Mouse (Mus musculus): ENCODE measurements around the gene Hes3. TPM values are rescaled to one million over a fixed set of nuclear protein-coding genes. Genes with fewer than 3 reads are reported as not detected.

The Hes3 gene
- polyA plus RNA-seq, 1 experiment from 2014 or later: not detected

DNA sequence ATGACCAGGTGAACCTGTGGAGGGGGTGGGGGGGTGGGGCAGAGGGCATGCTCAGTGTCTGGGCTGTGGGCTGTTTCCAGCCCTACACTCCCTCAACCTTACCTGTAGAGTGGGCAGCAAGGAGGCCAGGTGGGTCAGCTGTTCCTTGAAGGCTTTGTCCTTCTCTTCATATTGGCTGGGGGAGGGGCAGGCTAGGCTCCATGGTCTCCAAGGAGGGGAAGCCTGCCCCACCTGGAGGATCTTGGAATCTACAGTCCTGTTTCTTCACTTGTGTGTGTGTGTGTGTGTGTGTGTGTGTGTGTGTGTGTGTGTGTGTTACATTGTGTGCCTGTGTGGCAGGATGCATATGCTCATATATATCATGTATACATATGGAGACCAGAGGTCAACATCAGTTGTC, 22.5 kb upstream of the Hes3 start:
- H3K27ac ChIP-seq (ENCODE audit: low read depth, low read length): no peak overlapping the region
- peak overlapping the region; percentile 76 for H3K4me2 ChIP-seq
- H3K9me3 ChIP-seq (replicated peaks; ENCODE audit: control insufficient read depth, low read length): no peaks in the 10 kb centered on the region
- ATAC-seq (replicated peaks; ENCODE audit: insufficient number of reproducible peaks, low FRiP score, low TSS enrichment): no peak
- no peak overlapping the region for H3K9ac ChIP-seq (ENCODE audit: low read depth, low read length)
- H3K4me3 ChIP-seq (ENCODE audit: low read depth, low read length): peak overlapping the region; percentile 43
- H3K4me1 ChIP-seq (ENCODE audit: control insufficient read depth, insufficient read depth, low read length): peaks cover 40% of the 10 kb centered on the region
- H3K27me3 ChIP-seq (ENCODE audit: control insufficient read depth, insufficient read depth, low read length): peaks cover 74% of the 10 kb centered on the region
- H3K36me3 ChIP-seq (ENCODE audit: control insufficient read depth, insufficient read depth, low read length): peaks cover under 1% of the 10 kb centered on the region

DNA sequence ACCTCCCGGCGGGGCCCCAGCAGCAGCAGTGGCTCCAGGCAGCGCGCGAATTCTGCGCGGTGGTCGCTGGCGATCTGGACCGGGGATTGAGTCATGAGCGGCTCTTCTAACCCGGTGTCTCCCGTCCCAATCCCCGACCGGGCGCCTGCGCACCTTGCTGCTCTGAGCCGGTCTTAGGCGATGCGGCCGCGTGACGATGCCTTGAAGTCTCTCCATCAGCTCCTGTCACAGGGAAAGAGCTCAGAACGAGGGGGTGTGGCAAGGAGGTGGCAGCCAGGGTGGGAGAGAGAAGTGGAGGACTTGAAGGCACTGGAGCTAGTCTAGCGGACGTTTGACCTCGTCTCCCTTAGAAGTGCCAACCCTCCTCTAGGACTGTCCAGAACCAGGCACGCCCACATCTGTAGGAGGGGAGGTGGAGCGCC, 21.8 kb upstream of the Hes3 start:
- Histone ChIP-seq H3K4me2 (peak overlapping the region; percentile 76), H3K4me1 (ENCODE audit: control insufficient read depth, insufficient read depth, low read length) (peaks cover 34% of the 10 kb centered on the region), H3K27ac (ENCODE audit: low read depth, low read length) (no peak overlapping the region), H3K4me3 (ENCODE audit: low read depth, low read length) (peak overlapping the region; percentile 43), H3K27me3 (ENCODE audit: control insufficient read depth, insufficient read depth, low read length) (peaks cover 74% of the 10 kb centered on the region), H3K9me3 (replicated peaks; ENCODE audit: control insufficient read depth, low read length) (no peaks in the 10 kb centered on the region), H3K36me3 (ENCODE audit: control insufficient read depth, insufficient read depth, low read length) (peaks cover 5% of the 10 kb centered on the region), H3K9ac (ENCODE audit: low read depth, low read length) (peak overlapping the region; percentile 56)
- ATAC-seq (replicated peaks; ENCODE audit: insufficient number of reproducible peaks, low FRiP score, low TSS enrichment): no peak
- WGBS (ENCODE audit: insufficient replicate concordance): under 1% methylated on average over 29 of the region's 29 CpGs

DNA sequence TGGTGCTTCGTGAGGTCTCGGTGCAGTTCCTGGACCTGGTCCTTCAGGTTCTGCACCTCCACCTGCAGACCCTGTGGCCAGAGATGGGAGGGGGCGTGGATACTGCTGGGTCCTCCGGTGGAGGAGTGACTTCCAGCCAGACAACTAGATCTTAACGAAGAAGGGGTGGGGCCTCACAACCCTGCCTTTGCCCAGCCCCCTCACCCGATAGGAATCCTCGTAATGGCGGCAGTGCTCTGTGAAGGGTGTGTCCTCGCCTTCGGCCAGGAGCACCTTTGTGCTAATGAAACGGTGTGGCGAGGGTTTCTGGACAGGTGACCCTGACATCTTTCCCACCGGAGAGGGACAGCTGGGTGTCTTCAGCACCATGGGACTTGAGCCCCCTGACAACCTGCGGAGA, 20.7 kb upstream of the Hes3 start:
- no peak for ATAC-seq (replicated peaks; ENCODE audit: insufficient number of reproducible peaks, low FRiP score, low TSS enrichment)
- no peak overlapping the region for H3K27ac ChIP-seq (ENCODE audit: low read depth, low read length)
- H3K9ac ChIP-seq (ENCODE audit: low read depth, low read length): no peak overlapping the region
- H3K4me3 ChIP-seq (ENCODE audit: low read depth, low read length): no peak overlapping the region
- 11% methylated on average over 14 of the region's 14 CpGs for WGBS (ENCODE audit: insufficient replicate concordance)
- peaks cover 65% of the 10 kb centered on the region for H3K27me3 ChIP-seq (ENCODE audit: control insufficient read depth, insufficient read depth, low read length)
- H3K4me2 ChIP-seq: peak overlapping the region; percentile 76
- peaks cover 26% of the 10 kb centered on the region for H3K4me1 ChIP-seq (ENCODE audit: control insufficient read depth, insufficient read depth, low read length)
- peaks cover 5% of the 10 kb centered on the region for H3K36me3 ChIP-seq (ENCODE audit: control insufficient read depth, insufficient read depth, low read length)
- no peaks in the 10 kb centered on the region for H3K9me3 ChIP-seq (replicated peaks; ENCODE audit: control insufficient read depth, low read length)

- 79% methylated on average over 9 of the region's 9 CpGs for WGBS (ENCODE audit: insufficient replicate concordance)
- Histone ChIP-seq H3K4me3 (ENCODE audit: low read depth, low read length) (no peak overlapping the region), H3K4me2 (no peak overlapping the region), H3K4me1 (ENCODE audit: control insufficient read depth, insufficient read depth, low read length) (peaks cover 2% of the 10 kb centered on the region), H3K27ac (ENCODE audit: low read depth, low read length) (no peak overlapping the region), H3K36me3 (ENCODE audit: control insufficient read depth, insufficient read depth, low read length) (peaks cover 12% of the 10 kb centered on the region), H3K9ac (ENCODE audit: low read depth, low read length) (no peak overlapping the region), H3K9me3 (replicated peaks; ENCODE audit: control insufficient read depth, low read length) (no peaks in the 10 kb centered on the region), H3K27me3 (ENCODE audit: control insufficient read depth, insufficient read depth, low read length) (peaks cover 23% of the 10 kb centered on the region)
- no peak for ATAC-seq (replicated peaks; ENCODE audit: insufficient number of reproducible peaks, low FRiP score, low TSS enrichment)
These were observed 16.1 kb upstream of the Hes3 start for GRCm38 (mm10) chr4:152307542-152307941.

DNA sequence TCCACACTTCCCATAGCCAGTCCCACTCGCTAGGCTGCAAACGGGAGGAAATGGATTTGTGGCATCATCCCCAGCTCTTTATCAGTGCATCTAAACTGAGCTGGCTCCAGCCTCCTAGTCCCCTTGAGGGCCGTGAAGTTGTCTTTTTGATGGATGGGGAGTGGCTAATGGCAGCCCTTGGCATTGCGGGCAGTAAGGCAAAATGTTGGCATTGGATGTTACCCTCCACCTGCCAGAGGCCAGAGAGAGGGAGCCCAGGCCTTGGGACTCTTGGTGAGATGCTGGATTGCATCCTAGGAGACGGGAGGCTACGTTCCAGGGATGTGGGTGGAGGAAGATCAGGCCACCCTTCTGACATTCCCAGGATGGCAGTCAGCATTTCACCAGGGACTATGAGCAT, 14.5 kb upstream of the Hes3 start:
- no peak overlapping the region for H3K27ac ChIP-seq (ENCODE audit: low read depth, low read length)
- peaks cover 12% of the 10 kb centered on the region for H3K36me3 ChIP-seq (ENCODE audit: control insufficient read depth, insufficient read depth, low read length)
- no peak for ATAC-seq (replicated peaks; ENCODE audit: insufficient number of reproducible peaks, low FRiP score, low TSS enrichment)
- H3K4me3 ChIP-seq (ENCODE audit: low read depth, low read length): no peak overlapping the region
- peaks cover 8% of the 10 kb centered on the region for H3K27me3 ChIP-seq (ENCODE audit: control insufficient read depth, insufficient read depth, low read length)
- H3K9ac ChIP-seq (ENCODE audit: low read depth, low read length): no peak overlapping the region
- H3K9me3 ChIP-seq (replicated peaks; ENCODE audit: control insufficient read depth, low read length): no peaks in the 10 kb centered on the region
- H3K4me1 ChIP-seq (ENCODE audit: control insufficient read depth, insufficient read depth, low read length): no peaks in the 10 kb centered on the region
- no peak overlapping the region for H3K4me2 ChIP-seq
- WGBS (ENCODE audit: insufficient replicate concordance): 78% methylated on average over 6 of the region's 6 CpGs

- ATAC-seq (replicated peaks; ENCODE audit: insufficient number of reproducible peaks, low FRiP score, low TSS enrichment): no peak
These were observed 13.2 kb upstream of the Hes3 start for GRCm38 (mm10) chr4:152304685-152305084.

DNA sequence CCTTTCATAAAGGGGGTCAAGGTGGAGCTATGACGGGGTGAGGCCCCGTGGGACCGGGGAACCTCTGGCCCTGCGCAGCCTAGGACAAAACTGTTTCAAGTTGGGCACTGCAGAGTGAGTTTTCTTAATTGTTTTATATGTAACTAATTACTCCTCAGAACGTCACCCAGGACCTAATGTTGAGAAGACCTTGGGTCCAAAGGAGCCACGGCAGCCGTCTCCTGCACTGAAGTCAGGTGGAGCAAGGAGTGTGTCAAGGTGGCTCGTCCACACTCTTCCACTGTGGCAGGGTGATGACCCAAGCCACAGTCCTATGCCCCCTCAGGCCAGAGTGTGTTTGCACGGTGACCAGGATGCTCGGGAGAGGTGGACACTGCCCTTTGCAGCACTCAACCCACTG, 11.7 kb upstream of the Hes3 start:
- Histone ChIP-seq H3K4me2 (no peak overlapping the region), H3K9ac (ENCODE audit: low read depth, low read length) (no peak overlapping the region), H3K4me1 (ENCODE audit: control insufficient read depth, insufficient read depth, low read length) (peaks cover 4% of the 10 kb centered on the region), H3K9me3 (replicated peaks; ENCODE audit: control insufficient read depth, low read length) (no peaks in the 10 kb centered on the region), H3K27ac (ENCODE audit: low read depth, low read length) (no peak overlapping the region), H3K36me3 (ENCODE audit: control insufficient read depth, insufficient read depth, low read length) (peaks cover 15% of the 10 kb centered on the region; the same call in 1 of the 2 replicates), H3K27me3 (ENCODE audit: control insufficient read depth, insufficient read depth, low read length) (no peaks in the 10 kb centered on the region), H3K4me3 (ENCODE audit: low read depth, low read length) (no peak overlapping the region)
- whole genome bisulfite sequencing (ENCODE audit: insufficient replicate concordance): 91% methylated on average over 10 of the region's 10 CpGs
- ATAC-seq (replicated peaks; ENCODE audit: insufficient number of reproducible peaks, low FRiP score, low TSS enrichment): no peak

More at GRCm38 (mm10) chr4:152304685-152305084, 13.2 kb upstream of the Hes3 start:
- Histone ChIP-seq H3K4me2 (no peak overlapping the region), H3K4me3 (ENCODE audit: low read depth, low read length) (no peak overlapping the region), H3K4me1 (ENCODE audit: control insufficient read depth, insufficient read depth, low read length) (no peaks in the 10 kb centered on the region), H3K27me3 (ENCODE audit: control insufficient read depth, insufficient read depth, low read length) (no peaks in the 10 kb centered on the region), H3K27ac (ENCODE audit: low read depth, low read length) (no peak overlapping the region), H3K36me3 (ENCODE audit: control insufficient read depth, insufficient read depth, low read length) (peaks cover 20% of the 10 kb centered on the region), H3K9me3 (replicated peaks; ENCODE audit: control insufficient read depth, low read length) (no peaks in the 10 kb centered on the region), H3K9ac (ENCODE audit: low read depth, low read length) (no peak overlapping the region)
- WGBS (ENCODE audit: insufficient replicate concordance): 88% methylated on average over 6 of the region's 6 CpGs

DNA sequence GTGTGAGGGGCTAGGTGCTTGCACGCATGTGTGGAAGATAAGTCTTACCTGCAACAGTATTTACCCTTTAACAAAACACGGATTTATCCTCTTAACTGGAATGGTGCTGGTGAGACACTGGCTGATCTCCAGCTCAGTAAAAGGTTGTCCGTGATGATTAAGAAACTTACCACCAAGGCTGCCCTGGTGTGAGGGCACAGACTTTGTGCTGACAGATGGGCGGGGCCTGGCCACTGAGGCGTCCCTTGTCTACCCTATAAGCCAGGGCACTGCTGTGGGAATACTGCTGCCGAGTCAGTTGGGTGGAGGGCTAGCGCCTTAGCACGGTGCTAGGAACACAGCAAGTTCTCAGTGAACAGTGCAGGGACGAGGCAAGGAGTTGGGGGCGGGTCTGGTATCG, 10.6 kb upstream of the Hes3 start:
- peaks cover 15% of the 10 kb centered on the region; the same call in 1 of the 2 replicates for H3K36me3 ChIP-seq (ENCODE audit: control insufficient read depth, insufficient read depth, low read length)
- no peak overlapping the region for H3K4me2 ChIP-seq

GRCm38 (mm10) chr4:152300375-152300774, 8.9 kb upstream of the Hes3 start:
- H3K4me3 ChIP-seq (ENCODE audit: low read depth, low read length): no peak overlapping the region
- H3K27ac ChIP-seq (ENCODE audit: low read depth, low read length): no peak overlapping the region
- H3K4me1 ChIP-seq (ENCODE audit: control insufficient read depth, insufficient read depth, low read length): peaks cover 11% of the 10 kb centered on the region
- H3K9ac ChIP-seq (ENCODE audit: low read depth, low read length): no peak overlapping the region
- H3K4me2 ChIP-seq: no peak overlapping the region
- no peak for ATAC-seq (replicated peaks; ENCODE audit: insufficient number of reproducible peaks, low FRiP score, low TSS enrichment)
- H3K27me3 ChIP-seq (ENCODE audit: control insufficient read depth, insufficient read depth, low read length): no peaks in the 10 kb centered on the region
- no peaks in the 10 kb centered on the region for H3K9me3 ChIP-seq (replicated peaks; ENCODE audit: control insufficient read depth, low read length)
- peaks cover 15% of the 10 kb centered on the region; the same call in 1 of the 2 replicates for H3K36me3 ChIP-seq (ENCODE audit: control insufficient read depth, insufficient read depth, low read length)
- WGBS (ENCODE audit: insufficient replicate concordance): 93% methylated on average over 8 of the region's 8 CpGs

More for the DNA sequence above, 10.6 kb upstream of the Hes3 start:
- peaks cover 8% of the 10 kb centered on the region for H3K4me1 ChIP-seq (ENCODE audit: control insufficient read depth, insufficient read depth, low read length)
- ATAC-seq (replicated peaks; ENCODE audit: insufficient number of reproducible peaks, low FRiP score, low TSS enrichment): no peak
- no peak overlapping the region for H3K9ac ChIP-seq (ENCODE audit: low read depth, low read length)
- no peak overlapping the region for H3K27ac ChIP-seq (ENCODE audit: low read depth, low read length)
- H3K4me3 ChIP-seq (ENCODE audit: low read depth, low read length): no peak overlapping the region
- 80% methylated on average over 11 of the region's 11 CpGs for WGBS (ENCODE audit: insufficient replicate concordance)
- H3K27me3 ChIP-seq (ENCODE audit: control insufficient read depth, insufficient read depth, low read length): no peaks in the 10 kb centered on the region
- no peaks in the 10 kb centered on the region for H3K9me3 ChIP-seq (replicated peaks; ENCODE audit: control insufficient read depth, low read length)

Data from heart, embryonic 11.5 days (tissue).